ENCODE assay signal across 14 mouse cellular contexts in the genomic region with DNA sequence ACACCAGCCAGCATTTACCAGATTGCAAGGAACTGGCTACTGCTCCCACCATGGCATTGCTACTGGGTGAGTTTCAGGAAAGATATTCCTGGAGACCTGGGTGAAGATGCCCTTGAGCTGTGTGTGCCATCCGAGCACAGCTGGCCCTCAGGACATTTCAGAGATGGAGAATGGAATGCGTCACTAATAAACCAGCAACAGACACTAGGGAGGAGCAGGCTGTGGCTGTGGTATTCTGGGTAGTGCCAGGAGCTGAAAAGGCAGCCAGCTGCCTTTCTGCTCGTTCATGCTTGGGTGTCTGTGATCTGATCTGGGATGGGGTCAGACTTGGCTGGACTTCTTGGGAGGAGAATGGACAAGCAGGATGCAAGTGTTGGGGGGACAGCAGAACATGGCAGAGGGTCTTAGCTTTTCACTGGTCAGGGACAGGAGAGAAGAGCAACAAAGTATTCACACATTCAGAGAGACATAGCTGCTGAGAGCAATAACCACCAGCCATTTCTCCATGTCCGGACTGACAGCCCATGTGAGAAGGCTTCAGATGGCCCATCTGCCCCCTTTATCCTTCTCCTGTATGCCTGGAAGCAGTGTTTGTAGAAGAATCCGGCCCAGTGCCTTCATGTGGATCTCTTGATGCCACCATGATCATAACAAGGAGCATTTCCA. TPM values are rescaled to one million over a fixed set of nuclear protein-coding genes. Genes with fewer than 3 reads are reported as not detected.
DNase-seq lines count a peak whose midpoint lies in the region; ATAC-seq and TF ChIP-seq lines count a peak whose summit lies in the region.
"Had no signal": no experiment of that assay in that cellular context is flagged by ENCODE, and none has a peak within 500 bp of the region (broad histone marks: within the 10 kb centered on the region; RNA-seq: fewer than 3 reads in every experiment).

No protein-coding gene starts in this region.

- no peaks in the 10 kb centered on the region for H3K27me3 ChIP-seq in kidney, postnatal 0 days (ENCODE audit: insufficient read depth, low read length)
- H3K27me3 ChIP-seq in forebrain, embryonic 14.5 days (replicated peaks; ENCODE audit: control insufficient read depth, insufficient read depth, low read length), result peaks cover 29% of the 10 kb centered on the region
- no peaks in the 10 kb centered on the region for H3K27me3 ChIP-seq in midbrain, embryonic 13.5 days
- H3K27me3 ChIP-seq: CH12.LX; limb, embryonic 13.5 days; stomach, embryonic 15.5 days had no signal

- DNase-seq in kidney, postnatal 0 days (ENCODE audit: low spot score), result peak; percentile 45
- DNase-seq in kidney, adult 8-10 months, result no peak
- DNase-seq in brain, embryonic 14.5 days (ENCODE audit: low read depth), result peak; percentile 42
- DNase-seq in forebrain, embryonic 14.5 days (ENCODE audit: low spot score), result peak; percentile 35
- no peak for DNase-seq in thymus, postnatal 4 days
- DNase-seq: cerebellum, adult 9-10 months; liver, postnatal 0 days; thymus, postnatal 25 days had no signal

- no peak overlapping the region for H3K9ac ChIP-seq in kidney, postnatal 0 days (ENCODE audit: low read depth, low read length)
- no peak overlapping the region for H3K9ac ChIP-seq in forebrain, embryonic 14.5 days (ENCODE audit: low read length)
- H3K9ac ChIP-seq in midbrain, embryonic 13.5 days (replicated peaks), result no peak overlapping the region
- H3K9ac ChIP-seq: limb, embryonic 13.5 days; liver, postnatal 0 days; stomach, embryonic 15.5 days had no signal

- no peak for ATAC-seq in kidney, postnatal 0 days (replicated peaks; ENCODE audit: low FRiP score, low read depth)
- no peak; the same call in 1 of the 2 replicates for ATAC-seq in forebrain, embryonic 14.5 days
- ATAC-seq in midbrain, embryonic 13.5 days, result no peak
- no peak for ATAC-seq in CD4-positive, CD25-positive, alpha-beta regulatory T cell, adult 4 months
- ATAC-seq: liver, postnatal 0 days had no signal

- H3K4me3 ChIP-seq in kidney, postnatal 0 days (replicated peaks; ENCODE audit: low read depth, low read length), result no peak overlapping the region
- H3K4me3 ChIP-seq in forebrain, embryonic 14.5 days (ENCODE audit: low read depth, low read length), result no peak overlapping the region
- no peak overlapping the region for H3K4me3 ChIP-seq in midbrain, embryonic 13.5 days (replicated peaks)
- H3K4me3 ChIP-seq: limb, embryonic 13.5 days; myocyte; stomach, embryonic 15.5 days had no signal

- H3K4me1 ChIP-seq in kidney, postnatal 0 days (replicated peaks; ENCODE audit: insufficient read depth, low read length), result no peaks in the 10 kb centered on the region
- H3K4me1 ChIP-seq in forebrain, embryonic 14.5 days (ENCODE audit: control insufficient read depth, insufficient read depth, low read length), result peaks cover 15% of the 10 kb centered on the region
- peaks cover 15% of the 10 kb centered on the region for H3K4me1 ChIP-seq in midbrain, embryonic 13.5 days (replicated peaks)
- H3K4me1 ChIP-seq: stomach, embryonic 15.5 days had no signal

- 50% methylated on average over 5 of the region's 5 CpGs for WGBS in kidney, postnatal 0 days
- 39% methylated on average over 5 of the region's 5 CpGs for WGBS in forebrain, embryonic 14.5 days
- WGBS in midbrain, embryonic 13.5 days, result 66% methylated on average over 5 of the region's 5 CpGs

- H3K27ac ChIP-seq in kidney, postnatal 0 days, result 0 out of 2 replicates have a peak overlapping the region, but pooled peaks have one; percentile 19
- H3K27ac ChIP-seq in forebrain, embryonic 14.5 days (ENCODE audit: low read depth, low read length), result peak overlapping the region; percentile 6
- peak overlapping the region; percentile 31; the same call in 1 of the 2 replicates for H3K27ac ChIP-seq in midbrain, embryonic 13.5 days
- H3K27ac ChIP-seq: limb, embryonic 13.5 days; stomach, embryonic 15.5 days had no signal

- H3K4me2 ChIP-seq in kidney, postnatal 0 days (ENCODE audit: low read length), result no peak overlapping the region
- 0 out of 2 replicates have a peak overlapping the region, but pooled peaks have one; percentile 1 for H3K4me2 ChIP-seq in forebrain, embryonic 14.5 days (ENCODE audit: low read length)
- no peak overlapping the region for H3K4me2 ChIP-seq in midbrain, embryonic 13.5 days (replicated peaks)
- H3K4me2 ChIP-seq: stomach, embryonic 15.5 days had no signal

- H3K9me3 ChIP-seq in kidney, postnatal 0 days (replicated peaks; ENCODE audit: low read length), result no peaks in the 10 kb centered on the region
- H3K9me3 ChIP-seq in forebrain, embryonic 14.5 days (replicated peaks; ENCODE audit: control insufficient read depth, low read length), result no peaks in the 10 kb centered on the region
- no peaks in the 10 kb centered on the region for H3K9me3 ChIP-seq in midbrain, embryonic 13.5 days
- H3K9me3 ChIP-seq: limb, embryonic 13.5 days; stomach, embryonic 15.5 days had no signal

- no peak for TF ChIP-seq CTCF in kidney, postnatal 0 days (IDR thresholded peaks at IDR 0.05; ENCODE audit: low read depth)
- TF ChIP-seq CTCF in brain, embryonic 14.5 days (IDR thresholded peaks at IDR 0.05; ENCODE audit: borderline replicate concordance, extremely low read depth, insufficient read depth, insufficient read length), result no peak

- no peak for TF ChIP-seq POLR2A in brain, embryonic 14.5 days (IDR thresholded peaks at IDR 0.05; ENCODE audit: borderline replicate concordance, extremely low read depth, insufficient read depth, insufficient read length, poor library complexity, severe bottlenecking)

- H3K36me3 ChIP-seq in kidney, postnatal 0 days (ENCODE audit: insufficient read depth, low read length), result no peaks in the 10 kb centered on the region
- no peaks in the 10 kb centered on the region for H3K36me3 ChIP-seq in forebrain, embryonic 14.5 days (ENCODE audit: control insufficient read depth, insufficient read depth, low read length)
- H3K36me3 ChIP-seq in midbrain, embryonic 13.5 days, result no peaks in the 10 kb centered on the region
- H3K36me3 ChIP-seq: limb, embryonic 13.5 days; stomach, embryonic 15.5 days had no signal

RNA-seq across cellular contexts. Expression of a gene that starts 60.0 kb away (rescaled TPM):
- polyA plus RNA-seq in kidney, postnatal 0 days (2015; fragmentation: Nextera tagmentation; extraction: Ambion mirVana), result 0.16 and 0.18 TPM in 2 replicates
- polyA plus RNA-seq in brain, embryonic 14.5 days (2012; rRNA removed), result 0.06 and 0.16 TPM in 2 replicates
- polyA plus RNA-seq in forebrain, embryonic 14.5 days (2014; fragmentation: Nextera tagmentation; extraction: Ambion mirVana), result 0.10 TPM in 1 of 2 replicates, not detected in the other
- polyA plus RNA-seq in midbrain, embryonic 13.5 days (2015; fragmentation: Nextera tagmentation; extraction: Ambion mirVana), result 0.07 TPM in 1 of 2 replicates, not detected in the other
- 10 to 100 TPM; 43.6 to 81.1 TPM for polyA plus RNA-seq in CD4-positive, CD25-positive, alpha-beta regulatory T cell, adult 4 months (2017; shearing (Covaris generic))

Comparison
In these comparisons a context has a peak if more than half of its experiments do, and no peak if none do; other contexts are left out.
1. DNase-seq: peak in kidney, postnatal 0 days (single experiment), brain, embryonic 14.5 days (single experiment) and forebrain, embryonic 14.5 days (single experiment); none in kidney, adult 8-10 months (0 of 2) and thymus, postnatal 4 days (single experiment).
2. RNA of a gene that starts 60.0 kb away (polyA plus RNA-seq): 43.6 to 81.1 TPM in CD4-positive, CD25-positive, alpha-beta regulatory T cell, adult 4 months; 0.06 to 0.16 TPM in brain, embryonic 14.5 days, 0.16 to 0.18 TPM in kidney, postnatal 0 days, 0.07 TPM in midbrain, embryonic 13.5 days and 0.10 TPM in forebrain, embryonic 14.5 days; every median in the first group is over 10 times any median in the second.
3. Peak in every context shown above with its lines, with median percentiles within 50 percentile points of each other: H3K27ac ChIP-seq.